Mouse (Mus musculus) cortical plate, adult 2 months (tissue): Measurements from ENCODE around the gene Fhit.

Experiments used
- CTCF ChIP-seq: fragments of 200-500 bp; IDR thresholded peaks from 2 replicates; pipeline ENCODE4 v1.5.1; 2011; ENCODE audit warnings: mild to moderate bottlenecking, control low read depth, low read length; ENCODE audit not compliant: insufficient read depth; ENCODE audit errors: extremely low read depth
- POLR2A ChIP-seq: fragments of 200-500 bp; IDR thresholded peaks from 2 replicates; pipeline ENCODE4 v1.6.1; 2011; ENCODE audit warnings: mild to moderate bottlenecking, low read length, control low read depth; ENCODE audit not compliant: insufficient read depth; ENCODE audit errors: extremely low read depth

DNA sequence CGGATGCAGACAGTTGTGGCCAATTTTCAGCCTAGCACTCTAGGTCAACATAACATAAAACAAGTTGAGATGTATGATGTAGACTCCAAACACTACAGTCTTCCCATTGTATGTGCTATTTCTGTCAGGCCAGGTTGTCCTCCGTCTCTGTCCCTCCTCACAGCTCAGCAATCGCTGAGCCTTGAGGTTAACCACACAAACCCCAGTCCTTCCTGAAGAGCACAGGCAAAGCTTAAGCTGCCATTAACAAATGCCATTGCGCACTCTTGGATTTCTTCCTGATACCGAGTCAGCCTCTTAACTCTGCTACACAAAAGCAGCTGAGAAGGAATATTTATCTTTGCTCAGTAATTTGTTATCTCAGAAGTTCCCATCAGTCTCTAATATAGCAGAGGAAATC, 568.4 kb downstream of the Fhit start:
- TF ChIP-seq POLR2A (no peak), CTCF (no peak)
